Mouse (Mus musculus): ENCODE measurements around the gene Cfap157. TPM values are rescaled to one million over a fixed set of nuclear protein-coding genes. Genes with fewer than 3 reads are reported as not detected.

The Cfap157 gene
- total RNA-seq (2021): under 1 TPM in 1 of 2 experiments, not detected in 1; 0.35 TPM
- long read RNA-seq, experiment 1: 0 reads
- long read RNA-seq, experiment 2: 0 reads

DNA sequence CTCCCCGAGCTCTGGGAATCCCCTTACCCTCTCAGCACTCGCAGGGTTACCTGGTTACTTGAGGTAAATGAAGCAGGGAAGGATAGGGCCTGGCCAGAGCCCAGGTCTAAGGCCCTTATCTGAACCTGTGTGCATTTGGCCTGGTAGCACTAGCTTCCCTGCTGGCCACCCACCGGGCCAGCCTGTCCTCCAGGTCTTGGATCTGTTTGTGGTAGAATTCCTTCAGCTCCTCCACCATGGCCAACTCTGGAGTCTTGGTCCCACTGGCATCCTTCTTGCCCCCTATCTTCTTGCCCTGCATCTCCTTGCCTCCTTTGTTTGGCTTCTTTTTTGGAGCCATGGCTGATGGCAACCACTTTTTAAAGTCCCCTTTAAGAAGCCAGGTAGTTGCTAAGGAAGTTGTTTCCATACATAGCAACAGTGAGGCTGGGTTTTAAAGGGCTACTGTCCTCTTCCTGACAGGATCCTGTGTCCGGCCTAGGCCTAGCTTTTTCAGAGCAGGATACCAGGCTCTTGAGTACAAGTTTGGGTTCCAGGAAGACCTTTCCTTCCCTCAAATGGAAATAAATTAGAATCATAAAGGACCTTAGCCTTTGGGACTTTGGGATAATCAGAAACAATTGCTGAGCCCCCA lies at the start of gene Cfap157:
Gene Cfap157, minus strand, starts transcription at position 381 of the 634 bp plus-strand sequence.
- intact Hi-C loops (cut with DNase I; ENCODE audit: low total_unique reads): no loop called here

DNA sequence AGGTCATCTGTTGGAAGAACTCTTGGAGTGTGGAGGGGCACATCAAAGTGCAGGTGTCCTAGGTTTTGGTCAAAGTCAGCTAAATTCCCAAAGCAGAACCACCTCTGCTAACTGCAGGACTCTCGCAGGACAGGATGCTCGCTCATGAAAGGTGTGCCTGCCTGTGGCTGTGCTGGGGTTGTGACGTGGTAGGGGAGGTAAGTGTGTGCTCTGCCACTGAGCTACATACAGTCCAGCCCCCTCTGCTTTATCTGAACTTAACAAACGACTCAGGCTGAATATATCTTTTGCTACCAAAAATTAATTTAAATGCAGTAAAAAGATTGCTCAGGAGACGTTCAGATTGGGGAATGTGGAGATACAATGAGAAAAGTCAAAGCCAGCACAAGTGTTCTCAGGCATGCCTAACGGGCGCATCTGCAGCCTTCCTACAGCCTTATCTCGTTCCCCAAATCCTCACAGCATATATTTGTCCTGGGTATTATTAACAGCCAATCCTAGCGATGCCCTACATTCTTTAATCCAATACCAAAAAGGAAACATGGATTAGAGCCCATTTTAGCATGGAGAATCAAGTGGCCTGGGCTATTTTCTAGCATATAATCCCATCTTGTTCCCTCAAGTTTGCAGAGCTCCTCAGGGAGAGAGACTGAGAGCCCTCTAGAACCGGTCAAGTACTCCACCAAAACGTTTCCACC lies 44.9 kb upstream of the Cfap157 start:
- DNase-seq: no peak

More for the DNA sequence above, at the start of gene Cfap157:
- DNase-seq: no peak

DNA sequence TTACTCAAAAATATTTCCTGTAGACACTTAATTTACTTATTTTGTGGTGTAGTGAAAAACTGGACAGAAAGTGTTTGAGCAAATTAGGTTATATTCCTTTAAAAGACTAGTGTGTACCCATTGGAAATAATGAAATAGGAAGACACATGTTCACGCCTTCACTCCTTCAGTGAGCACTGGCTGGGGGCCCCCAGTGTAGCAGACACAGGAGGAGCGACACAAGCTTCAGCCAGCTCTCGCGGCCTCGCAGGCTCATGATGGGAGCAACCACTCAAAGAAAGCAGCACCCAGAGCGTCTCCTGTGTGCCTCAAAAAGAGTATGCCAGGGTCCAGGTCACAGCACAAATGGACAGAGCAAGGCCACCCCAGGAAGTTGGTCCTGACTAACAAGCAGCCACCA lies 41.6 kb upstream of the Cfap157 start:
- DNase-seq: no peak
- intact Hi-C loops (cut with DNase I; ENCODE audit: low total_unique reads): no loop called here

More for the DNA sequence above, 44.9 kb upstream of the Cfap157 start:
- intact Hi-C loops (cut with DNase I; ENCODE audit: low total_unique reads): no loop called here

- intact Hi-C loops (cut with DNase I; ENCODE audit: low total_unique reads): loop anchor here (5.0 kb wide), 1 partner anchor 33 kb away; no protein-coding TSS in a partner anchor
Observed at GRCm38 (mm10) chr2:32824778-32825177, 40.5 kb upstream of the Cfap157 start.

GRCm38 (mm10) chr2:32824181-32824580 lies 40.0 kb upstream of the Cfap157 start:
- no peak for DNase-seq
- intact Hi-C loops (cut with DNase I; ENCODE audit: low total_unique reads): loop anchor here (5.0 kb wide), 1 partner anchor 33 kb away; no protein-coding TSS in a partner anchor

More at GRCm38 (mm10) chr2:32824778-32825177, 40.5 kb upstream of the Cfap157 start:
- DNase-seq: no peak

GRCm38 (mm10) chr2:32823579-32824154 lies 39.4 kb upstream of the Cfap157 start:
- no peak for DNase-seq
- intact Hi-C loops (cut with DNase I; ENCODE audit: low total_unique reads): loop anchor here (5.0 kb wide), 1 partner anchor 34 kb away; no protein-coding TSS in a partner anchor

DNA sequence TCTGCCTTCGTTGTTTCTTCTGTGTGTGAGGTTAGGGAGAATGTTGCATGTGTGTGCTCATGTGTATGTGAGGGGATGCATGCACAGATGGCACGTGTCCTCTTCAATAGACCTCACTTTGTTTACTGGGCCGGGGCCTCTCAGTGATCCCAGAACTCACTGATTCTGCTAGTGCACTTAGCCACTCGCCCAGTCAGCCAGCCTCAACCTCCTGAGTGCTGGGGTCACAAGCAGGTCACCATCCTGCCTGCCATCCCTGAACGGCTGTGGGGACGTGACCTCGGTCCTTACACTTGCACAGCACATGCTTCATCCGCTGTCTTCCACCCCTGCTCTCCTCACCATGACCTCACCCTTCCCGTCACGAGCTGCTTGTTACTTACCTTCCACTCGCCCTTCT lies 38.9 kb upstream of the Cfap157 start:
- intact Hi-C loops (cut with DNase I; ENCODE audit: low total_unique reads): loop anchor here (5.0 kb wide), 1 partner anchor 34 kb away; no protein-coding TSS in a partner anchor
- DNase-seq: no peak

- no peak for DNase-seq
- intact Hi-C loops (cut with DNase I; ENCODE audit: low total_unique reads): loop anchor here (5.0 kb wide), 1 partner anchor 35 kb away; no protein-coding TSS in a partner anchor
Observed at GRCm38 (mm10) chr2:32822643-32823042, 38.4 kb upstream of the Cfap157 start.

DNA sequence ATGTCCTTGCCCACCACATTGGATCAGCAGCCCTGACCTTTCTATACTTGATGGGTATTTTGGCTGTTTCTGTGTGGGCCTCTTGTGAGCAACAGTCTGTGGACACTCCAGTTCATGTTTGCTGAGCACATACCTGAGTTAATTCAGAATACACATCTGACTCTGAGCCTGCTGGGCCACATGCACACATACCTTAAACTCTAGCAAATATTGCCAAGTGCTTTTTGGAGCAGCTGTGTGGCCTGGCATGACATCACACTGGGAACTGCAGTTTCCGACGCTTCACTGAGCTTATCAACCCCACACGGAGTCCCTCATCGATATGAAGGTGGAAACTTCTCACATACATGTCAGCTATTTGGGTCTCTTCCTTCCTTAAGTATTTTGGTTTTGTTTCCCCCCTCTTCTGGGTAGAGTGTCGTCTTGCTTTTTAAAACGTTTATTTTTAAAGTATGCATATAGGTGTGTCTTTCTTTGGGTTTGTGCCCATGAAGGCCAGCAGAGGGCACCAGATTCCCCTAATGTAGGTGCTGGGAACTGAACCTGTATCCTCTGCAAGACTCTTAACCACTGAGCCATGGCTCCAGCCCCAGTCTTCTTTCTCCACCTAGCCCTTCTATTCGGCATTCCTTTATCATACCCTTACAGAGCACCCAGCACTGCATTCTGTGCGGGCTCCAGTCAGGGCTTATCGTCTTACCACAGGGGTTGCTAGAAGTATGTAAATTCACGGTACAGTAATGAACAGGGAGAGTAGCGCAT lies 37.0 kb upstream of the Cfap157 start:
- intact Hi-C loops (cut with DNase I; ENCODE audit: low total_unique reads): loop anchor here (5.0 kb wide), 1 partner anchor 36 kb away; no protein-coding TSS in a partner anchor
- DNase-seq: no peak

GRCm38 (mm10) chr2:32818208-32818607 lies 34.0 kb upstream of the Cfap157 start:
- DNase-seq: no peak
- intact Hi-C loops (cut with DNase I; ENCODE audit: low total_unique reads): no loop called here

- DNase-seq: no peak
- intact Hi-C loops (cut with DNase I; ENCODE audit: low total_unique reads): no loop called here
Observed at GRCm38 (mm10) chr2:32817589-32817988, 33.4 kb upstream of the Cfap157 start.

- intact Hi-C loops (cut with DNase I; ENCODE audit: low total_unique reads): no loop called here
- no peak for DNase-seq
Observed at GRCm38 (mm10) chr2:32816946-32817581, 32.8 kb upstream of the Cfap157 start.

GRCm38 (mm10) chr2:32816497-32816896 lies 32.3 kb upstream of the Cfap157 start:
- intact Hi-C loops (cut with DNase I; ENCODE audit: low total_unique reads): no loop called here

DNA sequence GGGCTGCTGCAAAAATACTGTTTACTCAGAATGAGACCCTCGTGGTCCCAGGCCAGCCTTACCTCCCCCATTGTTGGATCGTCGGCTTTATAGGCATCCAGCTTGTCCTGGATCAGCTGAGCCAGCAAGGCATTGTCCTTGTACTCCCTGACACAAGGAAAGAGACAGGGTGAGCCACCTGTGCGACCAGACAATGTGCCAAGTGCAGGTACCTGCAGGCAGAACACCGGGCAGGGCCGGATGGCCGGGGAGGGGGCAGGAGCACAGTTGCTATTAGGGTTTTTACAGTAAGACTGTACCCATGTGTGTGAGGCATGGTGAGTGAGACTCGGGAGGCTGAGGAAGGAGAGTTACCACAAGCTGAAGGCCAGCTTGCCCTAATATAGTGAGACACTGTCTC lies 27.7 kb upstream of the Cfap157 start:
- intact Hi-C loops (cut with DNase I; ENCODE audit: low total_unique reads): no loop called here
- no peak for DNase-seq

More at GRCm38 (mm10) chr2:32816497-32816896, 32.3 kb upstream of the Cfap157 start:
- DNase-seq: no peak

DNA sequence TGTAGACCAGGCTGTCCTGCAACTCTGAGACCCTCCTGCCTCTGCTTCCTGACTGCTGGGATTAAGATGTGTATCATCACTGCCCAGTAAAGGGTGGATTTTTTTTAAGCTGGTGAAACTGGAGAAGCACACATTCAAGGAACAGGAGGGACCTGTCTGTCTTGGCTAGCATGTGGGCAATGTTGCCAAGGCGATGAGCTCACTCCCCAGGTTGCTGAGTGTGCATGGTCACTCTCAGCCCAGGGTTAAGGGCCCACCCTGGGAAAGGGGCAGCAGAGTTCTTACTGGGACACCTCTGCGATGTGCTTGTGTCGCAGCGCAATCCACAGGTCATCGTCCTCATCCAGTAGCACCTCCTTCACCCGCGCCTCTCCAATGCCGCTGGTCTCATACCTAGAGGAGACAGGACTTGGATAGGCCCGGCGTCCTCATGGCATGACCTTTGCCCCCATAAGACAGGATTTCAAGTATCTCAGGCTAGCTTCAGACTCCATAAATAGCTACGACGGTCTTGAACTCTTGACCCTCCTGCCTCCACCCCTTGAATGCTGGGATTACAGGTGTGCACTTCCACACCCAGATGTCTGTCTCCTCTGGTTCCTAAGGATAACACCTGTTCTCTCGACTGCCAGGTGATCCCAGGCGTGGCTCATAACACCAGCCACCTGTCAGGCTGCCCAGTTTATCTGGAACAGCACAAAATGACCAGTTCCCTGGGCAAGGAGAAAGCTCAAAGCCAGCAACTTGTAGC lies 24.8 kb upstream of the Cfap157 start:
- DNase-seq: no peak
- intact Hi-C loops (cut with DNase I; ENCODE audit: low total_unique reads): no loop called here

DNA sequence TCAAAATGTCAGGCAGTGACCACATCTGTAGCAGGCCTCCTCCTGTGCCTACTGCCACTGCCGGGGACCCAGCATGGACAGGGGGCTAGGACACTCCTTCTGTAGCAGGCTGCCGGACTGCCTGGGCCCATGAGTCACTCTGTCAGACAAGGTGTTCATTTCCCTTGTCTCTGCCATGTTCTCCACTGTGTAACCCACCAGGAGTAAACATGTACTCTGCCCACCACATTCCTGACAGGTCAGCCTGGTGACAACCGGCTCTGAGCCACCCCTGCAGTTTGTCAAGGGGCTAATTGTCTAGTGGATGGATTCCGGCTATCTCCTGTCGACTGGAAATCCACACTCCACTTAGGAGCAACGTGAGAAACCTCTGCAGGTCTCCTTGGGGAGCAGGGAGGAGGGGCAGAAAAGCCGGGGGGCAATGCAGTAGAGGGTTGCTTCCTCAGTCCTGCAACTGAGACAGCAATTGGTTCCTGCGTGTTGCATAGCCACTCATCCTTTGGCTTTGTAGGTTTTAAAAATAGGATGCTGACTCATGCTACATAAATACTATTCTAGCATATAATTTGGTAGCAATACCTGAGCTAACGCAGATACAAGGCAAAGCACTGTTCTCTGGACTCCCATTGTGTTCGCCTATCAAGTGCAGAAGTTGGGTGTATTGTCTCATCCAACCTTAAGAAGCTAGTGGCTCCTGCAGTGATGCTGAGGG lies 14.2 kb upstream of the Cfap157 start:
- intact Hi-C loops (cut with DNase I; ENCODE audit: low total_unique reads): loop anchor here (10.0 kb wide), 1 partner anchor 126 kb away; no protein-coding TSS in a partner anchor

GRCm38 (mm10) chr2:32795748-32796418 lies 11.7 kb upstream of the Cfap157 start:
- DNase-seq: no peak
- intact Hi-C loops (cut with DNase I; ENCODE audit: low total_unique reads): loop anchor here (10.0 kb wide), 1 partner anchor 129 kb away; no protein-coding TSS in a partner anchor

More for the DNA sequence above, 14.2 kb upstream of the Cfap157 start:
- DNase-seq: no peak

Measured in gastrocnemius, postnatal 14 days (tissue).